Mouse (Mus musculus) G1E (cell line): ENCODE results near the gene Sumf2. TPM values are rescaled to one million over a fixed set of nuclear protein-coding genes. Genes with fewer than 3 reads are reported as not detected.
"Not testable (repeated sequence)": the region's sequence is repeated elsewhere in the genome, so short reads cannot be mapped to it uniquely, and the experiment has no call there.

Experiments used
- ATAC-seq: 2 replicates; pipeline ENCODE4 v1.8.0; 2016; ENCODE audit warnings: mild to moderate bottlenecking; ENCODE audit not compliant: insufficient number of reproducible peaks, poor library complexity, low FRiP score, severe bottlenecking; ENCODE audit errors: extremely low read depth
- DNase-seq: peaks from one replicate; pipeline ENCODE4 v3.0.0; 2012; ENCODE audit warnings: low spot score
- H3K27me3 ChIP-seq: 2 replicates; pipeline ENCODE4 v1.6.1; 2012; ENCODE audit warnings: mild to moderate bottlenecking, low read length, inconsistent platforms; ENCODE audit not compliant: insufficient read depth
- H3K36me3 ChIP-seq: replicated peaks from 2 replicates; pipeline ENCODE3; 2012; ENCODE audit warnings: mild to moderate bottlenecking, inconsistent platforms
- H3K4me1 ChIP-seq: 2 replicates; pipeline ENCODE4 v1.6.1; 2012; ENCODE audit warnings: low read depth, low read length, inconsistent platforms, mixed read lengths; ENCODE audit not compliant: insufficient read depth
- H3K4me3 ChIP-seq: 2 replicates; pipeline ENCODE4 v1.5.1; 2012; ENCODE audit warnings: low read depth, mild to moderate bottlenecking, inconsistent platforms, low read length, moderate library complexity, mixed read lengths
- H3K9me3 ChIP-seq: replicated peaks from 2 replicates; pipeline ENCODE4 v1.6.1; 2012; ENCODE audit warnings: inconsistent platforms
- CTCF ChIP-seq: IDR thresholded peaks from 2 replicates; pipeline ENCODE4 v1.5.1; 2012; ENCODE audit warnings: low read depth, low read length, inconsistent platforms, mixed read lengths
- GATA1 ChIP-seq: IDR thresholded peaks from 2 replicates; pipeline ENCODE4 v1.6.1; 2012; ENCODE audit warnings: borderline replicate concordance, low read length, inconsistent platforms, mixed read lengths
- GATA2 ChIP-seq: IDR thresholded peaks from 2 replicates; pipeline ENCODE4 v1.6.1; 2012; ENCODE audit warnings: low read depth, low read length, inconsistent platforms, borderline replicate concordance
- POLR2AphosphoS5 ChIP-seq: IDR thresholded peaks from 2 replicates; pipeline ENCODE4 v1.6.1; 2012; ENCODE audit warnings: low read depth, low read length, inconsistent platforms; ENCODE audit not compliant: insufficient replicate concordance
- TAL1 ChIP-seq: conservative IDR thresholded peaks from 2 replicates; pipeline ENCODE4 v1.6.1; 2012; ENCODE audit warnings: low read depth, low read length, inconsistent platforms, mixed read lengths
- polyA plus RNA-seq: library from polyadenylated mRNA; stranded (reverse); fragments of >175 nt; gene quantifications from 2 replicates; pipeline ENCODE4 v1.2.3, GENCODE M21; 2012
- total RNA-seq, 2 experiments: library from RNA; stranded (forward) in 1 of 2; stranded (reverse) in 1 of 2; fragments of 200-1000 nt in 1 of 2; fragments of >200 nt in 1 of 2; fragmentation: Nextera tagmentation in 1 of 2; gene quantifications; 2 replicates each; pipeline ENCODE4 v1.2.3; 2014 to 2017

Gene Sumf2
- total and polyA plus RNA-seq, 3 experiments = 9.6 to 25.0 (median 15.7) TPM

GRCm38 (mm10) chr5:129877731-129878455, 31.1 kb downstream of the Sumf2 start:
- Histone ChIP-seq H3K9me3 (no peaks in the 10 kb centered on the region), H3K27me3 (peaks cover 11% of the 10 kb centered on the region), H3K4me3 (no peak overlapping the region), H3K4me1 (peaks cover 5% of the 10 kb centered on the region), H3K36me3 (peaks cover 34% of the 10 kb centered on the region)
- no peak for ATAC-seq
- no peak for TF ChIP-seq CTCF
- no peak for TF ChIP-seq GATA2
- no peak for TF ChIP-seq TAL1
- no peak for TF ChIP-seq GATA1
- no peak for DNase-seq

DNA sequence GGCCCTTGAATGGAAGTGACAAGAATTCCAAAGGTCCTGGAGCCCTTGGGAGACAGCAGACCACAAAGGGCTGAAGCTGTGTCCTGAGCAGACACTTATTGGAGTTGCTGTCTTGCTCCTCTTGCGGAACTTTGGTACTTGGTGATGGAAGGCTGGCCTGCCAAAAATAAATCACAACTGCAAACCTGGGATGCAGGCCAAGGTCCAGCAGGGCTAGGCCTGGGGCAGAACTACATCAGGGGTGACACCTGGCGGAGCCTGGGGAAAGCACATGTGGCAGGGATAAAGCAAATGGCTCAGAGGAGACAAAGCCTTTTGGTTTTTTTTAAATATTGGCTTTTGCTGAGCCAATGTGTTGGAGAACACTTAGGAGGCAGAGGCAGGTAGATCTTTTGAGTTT, 32.2 kb downstream of the Sumf2 start:
- peaks cover 7% of the 10 kb centered on the region for H3K4me1 ChIP-seq
- no peak for ATAC-seq
- H3K9me3 ChIP-seq = no peaks in the 10 kb centered on the region
- TF ChIP-seq POLR2AphosphoS5 (no peak), TAL1 (no peak), GATA2 (no peak), GATA1 (no peak), CTCF (no peak)
- peaks cover 41% of the 10 kb centered on the region for H3K36me3 ChIP-seq
- H3K4me3 ChIP-seq = no peak overlapping the region
- DNase-seq = no peak
- peaks cover 4% of the 10 kb centered on the region for H3K27me3 ChIP-seq

DNA sequence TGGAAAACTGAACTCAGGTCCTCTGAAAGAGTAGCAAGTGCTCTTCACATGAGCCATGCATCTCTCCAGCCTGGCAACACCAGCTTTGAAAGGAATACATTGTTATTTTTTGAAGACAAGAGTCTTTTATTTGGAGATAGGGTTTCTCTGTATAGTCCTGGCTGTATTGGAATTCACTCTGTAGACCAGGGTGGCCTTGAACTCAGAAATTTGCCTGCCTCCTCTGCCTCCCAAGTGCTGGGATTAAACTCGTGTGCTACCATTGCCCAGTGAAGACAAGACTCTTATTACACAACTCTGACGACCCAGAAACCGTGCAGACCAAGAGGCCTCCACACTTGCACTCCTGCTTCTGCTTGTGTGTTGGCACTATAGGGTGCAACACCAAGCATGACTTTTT, 33.1 kb downstream of the Sumf2 start:
- ATAC-seq = no peak
- TF ChIP-seq CTCF = no peak
- no peak for TF ChIP-seq POLR2AphosphoS5
- TF ChIP-seq GATA1 = no peak
- no peak for TF ChIP-seq TAL1
- no peak for TF ChIP-seq GATA2
- Histone ChIP-seq H3K36me3 (peaks cover 50% of the 10 kb centered on the region), H3K4me1 (peaks cover 10% of the 10 kb centered on the region; the same call in 1 of the 2 replicates), H3K4me3 (no peak overlapping the region), H3K27me3 (0 out of 2 replicates have a peak, but pooled peaks cover under 1% of the 10 kb centered on the region), H3K9me3 (no peaks in the 10 kb centered on the region)
- DNase-seq = no peak

- TF ChIP-seq TAL1 = no peak
- TF ChIP-seq CTCF = no peak
- no peak for TF ChIP-seq POLR2AphosphoS5
- TF ChIP-seq GATA2 = no peak
- no peak for TF ChIP-seq GATA1
- Histone ChIP-seq H3K4me3 (peak overlapping the region; percentile 80), H3K36me3 (peaks cover 40% of the 10 kb centered on the region), H3K9me3 (no peaks in the 10 kb centered on the region), H3K27me3 (no peaks in the 10 kb centered on the region), H3K4me1 (peaks cover 25% of the 10 kb centered on the region)
- ATAC-seq (no peak), DNase-seq (peak; percentile 36)
Observed at GRCm38 (mm10) chr5:129886271-129886670, 39.5 kb downstream of the Sumf2 start.

- TF ChIP-seq POLR2AphosphoS5 (peak; percentile 87; the same call in 1 of the 2 replicates), GATA1 (no peak)
- H3K4me1 ChIP-seq = peaks cover 25% of the 10 kb centered on the region
- ATAC-seq = peak; percentile 100
- peaks cover under 1% of the 10 kb centered on the region; the same call in 1 of the 2 replicates for H3K27me3 ChIP-seq
- DNase-seq = peak; percentile 85
- peaks cover 32% of the 10 kb centered on the region for H3K36me3 ChIP-seq
- no peaks in the 10 kb centered on the region; the same call in 1 of the 2 replicates for H3K9me3 ChIP-seq
- peak within 1 kb of the TSS; percentile 80 for H3K4me3 ChIP-seq
Observed at GRCm38 (mm10) chr5:129886911-129887636, 40.3 kb downstream of the Sumf2 start, which contains the start of gene Chchd2. Chchd2 (minus strand) TSS chr5:129887470.

GRCm38 (mm10) chr5:129890390-129890789, 43.6 kb downstream of the Sumf2 start:
- not testable (repeated sequence) for H3K27me3 ChIP-seq, H3K9me3 ChIP-seq, H3K36me3 ChIP-seq, DNase-seq, H3K4me3 ChIP-seq, ATAC-seq
- H3K4me1 ChIP-seq = peaks cover 16% of the 10 kb centered on the region
